Mouse (Mus musculus): ENCODE results near the gene Lrrc61. TPM values are rescaled to one million over a fixed set of nuclear protein-coding genes. Genes with fewer than 3 reads are reported as not detected.

Gene Lrrc61
- polyA plus RNA-seq, 2 experiments = 6.7 to 17.6 TPM

DNA sequence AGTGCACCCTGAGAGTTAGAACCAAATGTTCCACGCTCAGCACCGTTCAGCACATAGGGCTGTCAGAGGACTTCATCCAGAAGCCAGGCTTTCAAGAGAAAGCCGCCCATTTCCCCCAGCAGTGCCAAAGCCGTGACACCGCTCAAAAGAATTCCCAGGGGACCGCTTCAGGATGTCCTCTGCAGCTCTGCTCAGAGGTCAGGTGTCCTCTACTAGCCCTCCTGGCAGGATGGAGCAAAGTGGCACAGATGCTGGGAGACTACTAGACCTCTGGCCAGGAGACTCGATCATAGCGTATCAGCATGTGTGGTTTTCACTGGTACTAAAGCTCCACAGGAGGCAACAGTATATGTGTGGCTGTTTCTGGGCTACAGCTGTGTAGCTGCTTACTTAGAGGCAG lies 19.7 kb upstream of the Lrrc61 start:
- no peak for TF ChIP-seq POLR2A (IDR thresholded peaks at IDR 0.05; ENCODE audit: borderline replicate concordance, extremely low read depth, insufficient read depth, insufficient read length)
- no peaks in the 10 kb centered on the region for H3K9me3 ChIP-seq (ENCODE audit: control insufficient read depth, low read length)
- H3K36me3 ChIP-seq (ENCODE audit: control insufficient read depth, insufficient read depth, low read length) = peaks cover 34% of the 10 kb centered on the region
- peaks cover 7% of the 10 kb centered on the region; the same call in 1 of the 2 replicates for H3K4me1 ChIP-seq (ENCODE audit: control insufficient read depth, insufficient read depth, low read length)
- DNase-seq (ENCODE audit: low spot score) = no peak
- 68% methylated on average over 8 of the region's 8 CpGs for WGBS
- no peak overlapping the region for H3K9ac ChIP-seq (ENCODE audit: low read depth, low read length, severe bottlenecking)
- no peak overlapping the region for H3K4me3 ChIP-seq (replicated peaks; ENCODE audit: low read length)
- H3K4me2 ChIP-seq (replicated peaks; ENCODE audit: low read depth, low read length, severe bottlenecking) = no peak overlapping the region
- H3K27ac ChIP-seq (replicated peaks; ENCODE audit: low read depth, low read length) = no peak overlapping the region
- no peaks in the 10 kb centered on the region for H3K27me3 ChIP-seq (ENCODE audit: control insufficient read depth, insufficient read depth, low read length)
- ATAC-seq (ENCODE audit: low FRiP score, low read depth) = no peak

DNA sequence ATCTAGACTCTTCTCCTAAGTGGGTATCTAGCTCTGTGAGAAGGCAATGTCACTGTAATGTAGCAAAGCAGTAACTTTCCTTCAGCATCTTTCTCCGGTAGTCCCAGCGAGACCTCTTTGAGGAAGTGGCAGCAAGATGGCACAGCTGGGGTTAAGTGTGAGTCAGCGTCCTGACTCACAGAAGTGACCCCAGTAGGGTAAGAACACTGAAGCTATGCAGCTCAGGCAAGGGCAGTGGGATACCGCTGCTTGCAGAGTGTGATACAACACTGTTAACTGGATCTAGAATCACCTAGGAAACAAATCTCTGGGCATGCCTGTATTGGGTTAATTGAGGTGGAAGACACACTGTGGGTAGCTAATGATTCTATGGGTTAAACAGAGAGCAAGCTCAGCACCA lies 18.5 kb upstream of the Lrrc61 start:
- TF ChIP-seq POLR2A (IDR thresholded peaks at IDR 0.05; ENCODE audit: borderline replicate concordance, extremely low read depth, insufficient read depth, insufficient read length) = no peak
- ATAC-seq (ENCODE audit: low FRiP score, low read depth) (no peak), DNase-seq (ENCODE audit: low spot score) (no peak)
- H3K9ac ChIP-seq (ENCODE audit: low read depth, low read length, severe bottlenecking) = no peak overlapping the region
- H3K27ac ChIP-seq (replicated peaks; ENCODE audit: low read depth, low read length) = no peak overlapping the region
- no peaks in the 10 kb centered on the region for H3K27me3 ChIP-seq (ENCODE audit: control insufficient read depth, insufficient read depth, low read length)
- H3K4me2 ChIP-seq (replicated peaks; ENCODE audit: low read depth, low read length, severe bottlenecking) = no peak overlapping the region
- peaks cover 7% of the 10 kb centered on the region; the same call in 1 of the 2 replicates for H3K4me1 ChIP-seq (ENCODE audit: control insufficient read depth, insufficient read depth, low read length)
- H3K9me3 ChIP-seq (ENCODE audit: control insufficient read depth, low read length) = no peaks in the 10 kb centered on the region
- 76% methylated on average over 4 of the region's 4 CpGs for WGBS
- no peak overlapping the region for H3K4me3 ChIP-seq (replicated peaks; ENCODE audit: low read length)
- H3K36me3 ChIP-seq (ENCODE audit: control insufficient read depth, insufficient read depth, low read length) = peaks cover 24% of the 10 kb centered on the region

DNA sequence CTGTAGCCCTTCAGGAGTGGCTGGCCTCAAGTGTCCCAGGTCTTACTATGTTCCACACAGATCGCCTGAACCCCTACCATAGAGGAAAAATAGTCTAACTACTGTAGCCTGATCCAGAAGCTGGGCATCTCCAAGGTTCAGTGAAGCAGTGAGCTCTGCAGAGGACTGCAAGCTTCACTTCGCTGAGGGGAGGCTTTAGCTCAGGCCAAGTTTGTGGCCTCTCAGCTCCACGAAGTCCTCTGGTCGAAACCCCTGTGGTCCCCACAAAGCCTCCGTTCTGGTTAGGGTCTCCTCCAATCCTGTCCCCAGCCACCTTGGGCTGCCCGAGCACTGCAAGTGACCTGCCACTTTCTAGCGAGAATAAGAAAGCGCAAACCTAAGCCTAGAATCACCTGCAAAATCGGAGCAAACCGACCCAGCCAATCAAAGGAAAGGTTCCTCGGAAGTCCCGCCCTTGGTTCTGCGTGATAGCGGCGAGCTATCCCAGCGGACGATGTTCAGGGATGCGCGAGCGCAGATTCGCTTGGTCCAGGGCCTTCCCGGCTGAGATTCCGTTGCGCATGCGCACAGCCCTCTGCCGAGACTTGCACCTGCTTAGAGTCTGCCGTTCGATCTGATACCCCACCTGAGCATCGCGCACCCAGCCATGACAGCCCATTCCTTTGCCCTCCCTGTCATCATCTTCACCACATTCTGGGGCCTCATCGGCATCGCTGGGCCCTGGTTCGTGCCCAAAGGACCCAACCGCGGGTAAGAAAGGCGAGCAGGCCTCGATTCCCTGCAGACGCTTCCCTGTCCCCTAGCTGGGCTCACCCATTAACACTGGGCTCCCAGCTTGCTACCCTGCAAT lies 17.3 kb upstream of the Lrrc61 start, which contains the start of gene Atp6v0e2:
Gene Atp6v0e2 (plus strand): TSS at position 511 of the 850 bp plus-strand sequence.
- peak within 1 kb of the TSS; percentile 41; the same call in 1 of the 2 replicates for H3K9ac ChIP-seq (ENCODE audit: low read depth, low read length, severe bottlenecking)
- 8% methylated on average over 38 of the region's 38 CpGs for WGBS
- peak within 1 kb of the TSS; percentile 38 for H3K4me3 ChIP-seq (replicated peaks; ENCODE audit: low read length)
- TF ChIP-seq POLR2A (IDR thresholded peaks at IDR 0.05; ENCODE audit: borderline replicate concordance, extremely low read depth, insufficient read depth, insufficient read length) = no peak
- peaks cover 15% of the 10 kb centered on the region for H3K36me3 ChIP-seq (ENCODE audit: control insufficient read depth, insufficient read depth, low read length)
- peaks cover 18% of the 10 kb centered on the region for H3K4me1 ChIP-seq (ENCODE audit: control insufficient read depth, insufficient read depth, low read length)
- H3K27ac ChIP-seq (replicated peaks; ENCODE audit: low read depth, low read length) = no peak within 1 kb of the TSS
- no peaks in the 10 kb centered on the region for H3K9me3 ChIP-seq (ENCODE audit: control insufficient read depth, low read length)
- ATAC-seq (ENCODE audit: low FRiP score, low read depth) = peak; percentile 78
- no peaks in the 10 kb centered on the region for H3K27me3 ChIP-seq (ENCODE audit: control insufficient read depth, insufficient read depth, low read length)
- peak within 1 kb of the TSS; percentile 63 for H3K4me2 ChIP-seq (replicated peaks; ENCODE audit: low read depth, low read length, severe bottlenecking)
- DNase-seq (ENCODE audit: low spot score) = peak; percentile 77

GRCm38 (mm10) chr6:48538841-48539737 lies 15.5 kb upstream of the Lrrc61 start:
- no peak for TF ChIP-seq POLR2A (IDR thresholded peaks at IDR 0.05; ENCODE audit: borderline replicate concordance, extremely low read depth, insufficient read depth, insufficient read length)
- Histone ChIP-seq H3K4me1 (ENCODE audit: control insufficient read depth, insufficient read depth, low read length) (peaks cover 18% of the 10 kb centered on the region), H3K4me2 (replicated peaks; ENCODE audit: low read depth, low read length, severe bottlenecking) (no peak overlapping the region), H3K27me3 (ENCODE audit: control insufficient read depth, insufficient read depth, low read length) (no peaks in the 10 kb centered on the region), H3K4me3 (replicated peaks; ENCODE audit: low read length) (no peak overlapping the region), H3K9ac (ENCODE audit: low read depth, low read length, severe bottlenecking) (no peak overlapping the region), H3K9me3 (ENCODE audit: control insufficient read depth, low read length) (no peaks in the 10 kb centered on the region), H3K27ac (replicated peaks; ENCODE audit: low read depth, low read length) (no peak overlapping the region), H3K36me3 (ENCODE audit: control insufficient read depth, insufficient read depth, low read length) (peaks cover under 1% of the 10 kb centered on the region; the same call in 1 of the 2 replicates)
- no peak for ATAC-seq (ENCODE audit: low FRiP score, low read depth)
- DNase-seq (ENCODE audit: low spot score) = peak; percentile 83
- 66% methylated on average over 4 of the region's 5 CpGs for WGBS

DNA sequence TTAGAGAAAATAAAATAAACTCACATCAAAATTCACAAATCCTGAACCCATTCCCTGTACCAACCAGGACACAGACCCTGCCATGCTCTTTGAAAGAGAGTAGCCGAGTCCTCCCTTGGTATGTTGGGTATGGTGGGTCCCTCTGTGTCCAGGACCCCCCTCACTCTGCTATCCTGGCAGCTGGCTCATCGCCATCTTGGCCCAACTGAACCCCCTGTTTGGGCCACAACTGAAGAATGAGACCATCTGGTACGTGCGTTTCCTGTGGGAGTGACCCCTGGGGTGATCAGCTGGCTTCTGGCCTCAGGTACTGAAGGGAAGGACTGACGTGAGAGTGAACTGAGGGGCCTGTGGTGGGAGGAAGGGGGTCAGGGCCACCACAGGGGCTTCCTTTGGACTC lies 14.7 kb upstream of the Lrrc61 start:
- Histone ChIP-seq H3K36me3 (ENCODE audit: control insufficient read depth, insufficient read depth, low read length) (no peaks in the 10 kb centered on the region), H3K4me1 (ENCODE audit: control insufficient read depth, insufficient read depth, low read length) (peaks cover 18% of the 10 kb centered on the region), H3K27me3 (ENCODE audit: control insufficient read depth, insufficient read depth, low read length) (no peaks in the 10 kb centered on the region), H3K4me2 (replicated peaks; ENCODE audit: low read depth, low read length, severe bottlenecking) (no peak overlapping the region), H3K27ac (replicated peaks; ENCODE audit: low read depth, low read length) (no peak overlapping the region), H3K9ac (ENCODE audit: low read depth, low read length, severe bottlenecking) (no peak overlapping the region), H3K4me3 (replicated peaks; ENCODE audit: low read length) (no peak overlapping the region), H3K9me3 (ENCODE audit: control insufficient read depth, low read length) (no peaks in the 10 kb centered on the region)
- 60% methylated on average over 5 of the region's 5 CpGs for WGBS
- no peak for ATAC-seq (ENCODE audit: low FRiP score, low read depth)
- TF ChIP-seq POLR2A (IDR thresholded peaks at IDR 0.05; ENCODE audit: borderline replicate concordance, extremely low read depth, insufficient read depth, insufficient read length) = no peak
- no peak for DNase-seq (ENCODE audit: low spot score)

Measured in limb, embryonic 14.5 days (tissue).